Mouse (Mus musculus): ENCODE data around the gene Tmem262.
A peak's percentile ranks its signal among the peaks of the same experiment; 100 is the strongest.
"Not testable (repeated sequence)": the region's sequence is repeated elsewhere in the genome, so short reads cannot be mapped to it uniquely, and the experiment has no call there.

Tmem262 gene

GRCm38 (mm10) chr19:6079983-6080480 lies at the start of gene Tmem262:
Gene Tmem262 (plus strand): TSS chr19:6080033.
- DNase-seq: no peak

DNA sequence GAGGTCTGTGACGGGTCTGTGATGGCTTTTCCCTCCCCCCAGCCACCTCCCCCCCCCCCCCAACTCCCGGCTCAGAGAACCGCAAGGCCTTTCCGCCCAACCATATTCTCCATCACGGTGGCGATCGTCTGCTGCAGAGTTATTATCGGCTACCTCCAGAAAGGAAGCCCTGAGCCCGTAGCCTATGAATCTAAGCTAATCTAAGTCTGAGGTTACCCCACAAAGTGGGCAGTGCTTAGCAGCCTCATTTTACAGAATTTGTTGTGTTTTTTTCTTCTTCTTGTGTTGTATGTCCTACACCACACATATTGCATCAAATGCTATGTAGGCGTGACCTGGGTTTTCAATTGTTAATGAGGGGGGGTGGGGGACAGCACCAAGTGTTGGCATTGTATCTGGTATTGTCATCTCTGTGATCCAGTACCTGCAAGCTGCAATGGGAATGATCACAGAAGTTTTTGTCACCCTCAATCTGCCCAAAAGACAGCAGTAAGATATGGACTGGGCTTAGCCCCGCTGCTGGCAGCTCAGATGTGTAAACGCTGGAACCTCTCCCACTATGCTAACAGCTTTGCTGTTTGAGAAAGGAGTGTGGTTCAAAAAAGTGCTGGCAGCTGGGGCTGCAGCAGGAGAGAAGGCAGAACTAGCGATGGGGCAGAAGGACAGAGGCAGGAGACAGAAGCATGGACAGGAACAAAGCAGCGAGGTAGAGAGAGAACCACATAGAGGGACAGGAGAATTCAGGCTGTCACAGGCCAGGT lies 49.1 kb upstream of the Tmem262 start:
- no peak for DNase-seq

DNA sequence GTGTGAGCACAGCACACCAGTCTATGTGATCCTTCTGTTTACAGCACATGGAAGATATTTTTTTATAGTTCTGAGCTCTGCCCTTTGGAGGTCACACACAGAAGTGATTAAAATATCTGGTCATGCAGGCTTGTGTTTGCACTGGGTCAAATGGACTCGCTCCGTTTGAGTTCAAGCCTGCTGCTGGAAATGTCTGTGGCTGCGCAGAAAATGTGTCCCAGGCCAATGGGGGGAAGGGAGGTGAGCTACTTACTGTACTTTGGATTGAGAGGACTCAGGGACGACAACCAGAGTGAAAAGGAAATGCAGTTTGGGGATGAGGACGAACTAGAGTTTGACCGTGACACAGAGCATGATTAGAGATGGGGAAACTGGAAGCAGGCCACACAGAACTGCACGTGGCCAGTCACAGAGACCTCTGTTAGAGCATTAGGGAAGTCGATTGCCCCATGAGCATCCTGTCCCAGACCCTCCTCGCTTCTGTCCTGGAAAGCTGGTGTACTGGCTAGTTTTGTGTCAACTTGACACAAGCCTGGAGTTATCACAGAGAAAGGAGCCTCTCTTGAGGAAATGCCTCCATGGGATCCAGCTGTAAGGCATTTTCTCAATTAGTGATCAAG lies 43.8 kb upstream of the Tmem262 start:
- no peak for DNase-seq

GRCm38 (mm10) chr19:6037695-6038094 lies 42.1 kb upstream of the Tmem262 start:
- no peak for DNase-seq

DNA sequence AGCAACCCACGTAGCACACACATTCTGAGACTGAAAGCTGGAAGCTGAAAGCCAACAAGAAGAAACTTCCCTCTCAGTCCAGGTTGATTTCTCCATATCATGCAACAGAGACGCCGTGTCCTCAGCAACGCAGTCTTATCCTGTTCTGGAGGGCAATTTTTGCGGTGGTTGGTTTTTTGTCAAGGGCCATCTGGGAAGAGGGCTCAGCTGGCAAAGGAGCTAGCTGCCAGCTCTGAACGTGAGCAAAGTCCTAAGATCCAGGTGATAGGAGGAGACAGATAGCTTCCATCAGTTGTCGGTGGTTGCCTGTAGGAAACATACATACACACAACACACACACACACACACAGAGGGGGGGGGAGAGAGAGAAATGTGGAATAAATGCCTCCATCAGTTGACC lies 41.5 kb upstream of the Tmem262 start:
- DNase-seq: no peak

GRCm38 (mm10) chr19:6040002-6040401 lies 39.8 kb upstream of the Tmem262 start:
- no peak for DNase-seq

GRCm38 (mm10) chr19:6042293-6042692 lies 37.5 kb upstream of the Tmem262 start:
- DNase-seq: peak; percentile 21

GRCm38 (mm10) chr19:6044102-6044501 lies 35.7 kb upstream of the Tmem262 start:
- DNase-seq: not testable (repeated sequence)

- peak; percentile 16 for DNase-seq
Observed at GRCm38 (mm10) chr19:6045366-6046293, 34.2 kb upstream of the Tmem262 start.

DNA sequence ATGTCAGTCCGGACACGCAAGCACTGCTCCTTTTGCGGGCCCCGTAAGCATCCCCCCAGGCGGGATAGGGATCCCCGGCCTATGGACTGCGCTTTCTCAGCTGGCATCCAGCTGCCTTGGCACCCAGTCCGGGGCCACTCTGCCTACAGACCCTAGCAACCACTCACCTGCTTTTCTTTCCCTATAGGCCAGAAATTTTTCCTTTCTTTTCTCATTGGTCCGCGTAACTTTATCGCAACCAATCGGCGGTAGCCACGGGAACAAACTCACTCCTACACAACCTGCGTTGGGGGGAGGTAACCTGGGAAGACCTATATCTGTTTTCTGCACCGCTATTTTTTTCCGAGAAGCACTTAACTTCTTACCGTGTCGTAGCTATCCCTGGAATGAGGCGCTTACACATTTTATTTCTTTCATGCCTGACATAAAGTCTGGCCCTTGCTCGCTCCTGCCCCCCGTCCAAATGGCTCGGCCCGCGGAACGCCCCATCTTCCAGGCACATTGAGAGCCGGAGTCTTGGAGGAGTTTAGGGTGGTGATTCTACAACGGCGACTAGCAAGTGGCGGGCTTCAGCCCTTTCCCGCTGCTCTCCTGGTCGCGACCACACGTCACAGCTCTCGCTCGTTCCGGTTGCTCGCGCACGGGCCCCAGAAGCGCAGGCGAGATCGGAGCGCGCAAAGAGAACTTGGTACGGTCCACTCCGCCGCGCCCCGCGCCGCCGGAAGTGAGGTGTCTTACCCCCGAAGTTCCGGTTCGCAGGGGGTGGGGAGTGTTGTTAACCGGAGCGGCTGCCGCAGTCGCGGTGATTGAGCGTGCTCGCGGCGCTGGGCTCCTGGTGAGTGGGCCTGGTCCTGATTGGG lies 33.3 kb upstream of the Tmem262 start, which contains the start of gene Syvn1:
Gene Syvn1 (plus strand): TSS at position 283 of the 860 bp plus-strand sequence.
- peak; percentile 90 for DNase-seq

- DNase-seq: peak; percentile 46
Observed at GRCm38 (mm10) chr19:6047154-6047898, 32.5 kb upstream of the Tmem262 start.

- DNase-seq: no peak
Observed at GRCm38 (mm10) chr19:6047899-6048166, 32.0 kb upstream of the Tmem262 start.

GRCm38 (mm10) chr19:6048681-6049410 lies 31.0 kb upstream of the Tmem262 start:
- peak; percentile 15 for DNase-seq

DNA sequence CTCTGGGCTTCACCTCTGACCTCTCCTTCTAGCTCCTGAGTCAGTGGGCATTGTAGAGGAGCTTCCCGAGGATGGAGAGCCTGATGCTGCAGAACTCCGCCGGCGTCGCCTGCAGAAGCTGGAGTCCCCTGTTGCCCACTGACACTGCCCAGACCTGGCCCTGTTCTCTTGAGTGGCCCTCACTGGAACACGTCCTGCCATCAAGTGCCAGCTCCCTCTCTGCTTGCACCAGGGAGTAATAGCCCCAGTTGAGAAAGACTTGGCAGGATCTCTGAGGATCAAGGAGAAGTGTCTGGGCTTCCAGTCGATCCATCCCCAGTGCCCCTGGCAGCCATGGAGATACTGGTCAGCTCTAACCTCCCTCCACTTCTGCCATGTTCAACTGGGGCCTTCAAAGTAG lies 27.3 kb upstream of the Tmem262 start:
- no peak for DNase-seq

DNA sequence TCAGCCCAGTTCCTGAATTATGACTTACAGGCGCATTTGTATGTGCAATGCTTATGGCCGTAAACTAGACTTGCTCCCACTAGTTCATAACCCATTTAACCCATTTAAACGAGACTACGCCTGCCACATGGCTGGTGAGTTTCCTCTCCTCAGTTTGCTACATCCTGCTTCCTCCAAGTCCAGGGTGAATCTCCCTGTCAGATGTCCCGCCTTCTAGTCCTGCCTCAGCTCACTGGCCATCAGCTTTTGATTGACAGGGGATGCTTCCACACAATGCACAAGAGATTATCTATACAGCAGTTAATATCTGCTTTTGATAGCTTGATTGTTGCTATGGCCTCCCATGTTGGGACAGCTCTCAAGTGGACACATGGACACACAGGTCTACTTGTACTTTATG lies 25.5 kb upstream of the Tmem262 start:
- DNase-seq: no peak

DNA sequence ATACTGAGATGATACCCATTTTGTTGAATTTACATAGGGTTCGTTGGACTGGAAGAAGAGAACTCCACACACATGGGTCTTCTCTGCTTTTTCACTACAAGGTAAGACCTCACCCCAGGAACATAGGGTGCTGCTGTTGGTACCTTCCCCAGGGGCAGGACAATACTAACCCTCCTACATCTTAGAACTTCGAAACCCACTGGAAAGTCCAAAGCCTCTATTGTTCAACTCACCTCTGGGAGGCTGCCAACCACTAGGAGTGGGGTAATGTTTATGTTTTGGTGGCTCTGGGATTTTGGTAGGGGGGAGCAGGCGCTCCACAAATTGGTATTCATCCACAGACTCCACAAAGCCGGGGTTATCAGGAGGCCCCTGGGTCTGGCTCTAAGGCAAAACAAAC lies 23.1 kb upstream of the Tmem262 start:
- DNase-seq: peak; percentile 37

- peak; percentile 99 for DNase-seq
Observed at GRCm38 (mm10) chr19:6057313-6058096, 22.3 kb upstream of the Tmem262 start, which contains the start of the genes Mrpl49 and Fau. Gene Mrpl49 (minus strand): TSS chr19:6057785. Gene Fau (plus strand): TSS chr19:6057844.

- DNase-seq: no peak
Observed at GRCm38 (mm10) chr19:6058513-6058912, 21.3 kb upstream of the Tmem262 start.

DNA sequence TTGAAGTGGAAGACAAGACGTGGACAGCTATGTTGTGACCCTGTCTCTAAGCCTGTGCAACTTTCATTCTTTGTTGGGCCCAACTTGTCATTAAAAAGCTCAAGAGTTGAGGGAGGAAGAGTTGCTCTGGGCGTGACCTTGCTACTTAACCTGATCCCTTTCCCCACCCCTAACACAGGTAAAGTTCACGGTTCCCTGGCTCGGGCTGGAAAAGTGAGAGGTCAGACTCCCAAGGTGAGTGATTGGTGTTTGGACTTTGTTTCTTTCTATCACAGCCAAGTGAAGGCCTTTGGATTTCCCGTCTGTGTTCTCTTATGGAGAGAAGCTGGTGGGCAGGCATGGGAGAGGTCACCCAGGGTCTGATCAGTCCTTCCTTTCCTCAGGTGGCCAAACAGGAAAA lies 20.9 kb upstream of the Tmem262 start:
- DNase-seq: no peak

DNA sequence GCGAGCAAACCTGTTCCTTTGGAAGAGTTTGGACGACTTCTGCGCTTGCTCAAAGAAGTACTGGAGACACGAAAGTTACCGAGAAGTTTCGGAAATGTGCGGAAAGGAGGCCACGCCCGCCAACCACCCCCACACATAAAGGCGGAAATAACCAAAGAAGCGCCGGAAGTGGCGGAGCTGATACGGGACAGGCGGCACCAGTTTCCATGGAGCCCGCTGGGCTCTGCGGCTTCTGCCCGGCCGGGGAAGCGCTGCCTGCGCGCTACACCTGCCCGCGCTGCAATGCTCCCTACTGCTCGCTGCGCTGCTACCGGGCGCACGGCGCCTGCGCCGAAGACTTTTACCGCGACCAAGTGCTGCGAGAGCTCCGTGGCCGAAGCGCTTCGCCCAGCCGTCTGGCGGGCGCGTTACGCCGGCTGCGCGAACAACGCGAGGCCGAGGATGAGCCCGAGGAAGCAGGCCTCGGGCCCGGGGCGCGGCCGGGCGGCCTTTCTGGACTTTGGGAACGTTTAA lies 18.8 kb upstream of the Tmem262 start, which contains the start of gene Znhit2:
Gene Znhit2 (plus strand): TSS at position 172 of the 513 bp plus-strand sequence.
- DNase-seq: peak; percentile 79

Data from cerebellum, adult 8-10 months (tissue).